Mouse (Mus musculus) olfactory bulb, adult 2 months (tissue): ENCODE data around the gene Coro7.

Experiments
- CTCF ChIP-seq: fragments of 200-500 bp; IDR thresholded peaks from 2 replicates; pipeline ENCODE4 v1.5.1; 2012; ENCODE audit warnings: low read depth, mild to moderate bottlenecking, low read length, moderate library complexity; ENCODE audit not compliant: insufficient read depth
- POLR2A ChIP-seq: fragments of 200-500 bp; IDR thresholded peaks from 2 replicates; pipeline ENCODE4 v1.6.1; 2012; ENCODE audit warnings: mild to moderate bottlenecking, low read depth, low read length, moderate library complexity; ENCODE audit not compliant: insufficient read depth

GRCm38 (mm10) chr16:4600701-4601310 lies 78.8 kb downstream of the Coro7 start:
- TF ChIP-seq CTCF, result no peak
- TF ChIP-seq POLR2A, result no peak
